In genomic region chr9:61311604-61312003, GRCm38 (mm10) we compare ENCODE assay signal across 19 mouse cellular contexts.
DNase-seq lines count a peak whose midpoint lies in the region; ATAC-seq and TF ChIP-seq lines count a peak whose summit lies in the region.
"Had no signal": no experiment of that assay in that cellular context is flagged by ENCODE, and none has a peak within 500 bp of the region (broad histone marks: within the 10 kb centered on the region; RNA-seq: fewer than 3 reads in every experiment).

No protein-coding gene starts in this region.

- H3K9ac ChIP-seq in kidney, embryonic 15.5 days: no peak overlapping the region
- peak overlapping the region; percentile 15; the same call in 1 of the 2 replicates for H3K9ac ChIP-seq in embryonic facial prominence, embryonic 12.5 days
- H3K9ac ChIP-seq in limb, embryonic 14.5 days (ENCODE audit: low read depth, low read length, severe bottlenecking): 0 out of 2 replicates have a peak overlapping the region, but pooled peaks have one; percentile 18
- H3K9ac ChIP-seq: embryonic facial prominence, embryonic 15.5 days; heart, embryonic 12.5 days; liver, embryonic 14.5 days had no signal

- no peak for ATAC-seq in kidney, embryonic 15.5 days (replicated peaks; ENCODE audit: low FRiP score)
- ATAC-seq in embryonic facial prominence, embryonic 12.5 days (ENCODE audit: insufficient number of reproducible peaks, insufficient read depth, low FRiP score, low TSS enrichment): no peak
- no peak for ATAC-seq in limb, embryonic 14.5 days (ENCODE audit: low FRiP score, low read depth)
- no peak for ATAC-seq in activated CD4-positive, CD25-positive, alpha-beta regulatory T cell, adult 4 months
- ATAC-seq: forebrain, embryonic 16.5 days had no signal

- H3K27ac ChIP-seq in kidney, embryonic 15.5 days: no peak overlapping the region
- H3K27ac ChIP-seq in embryonic facial prominence, embryonic 12.5 days: no peak overlapping the region
- H3K27ac ChIP-seq in limb, embryonic 14.5 days (replicated peaks; ENCODE audit: low read depth, low read length): no peak overlapping the region
- H3K27ac ChIP-seq: embryonic facial prominence, embryonic 15.5 days; liver, embryonic 14.5 days had no signal

- no peaks in the 10 kb centered on the region for H3K9me3 ChIP-seq in kidney, embryonic 15.5 days (replicated peaks)
- no peaks in the 10 kb centered on the region for H3K9me3 ChIP-seq in embryonic facial prominence, embryonic 12.5 days
- H3K9me3 ChIP-seq in limb, embryonic 14.5 days (ENCODE audit: control insufficient read depth, low read length): no peaks in the 10 kb centered on the region
- H3K9me3 ChIP-seq: embryonic facial prominence, embryonic 15.5 days; heart, embryonic 12.5 days had no signal

- H3K4me1 ChIP-seq in kidney, embryonic 15.5 days: peaks cover 76% of the 10 kb centered on the region
- peaks cover 30% of the 10 kb centered on the region for H3K4me1 ChIP-seq in embryonic facial prominence, embryonic 12.5 days
- peaks cover 50% of the 10 kb centered on the region for H3K4me1 ChIP-seq in limb, embryonic 14.5 days (ENCODE audit: control insufficient read depth, insufficient read depth, low read length)

- 31% methylated on average over 5 of the region's 5 CpGs for WGBS in kidney, embryonic 15.5 days
- WGBS in embryonic facial prominence, embryonic 12.5 days: 17% methylated on average over 5 of the region's 5 CpGs
- WGBS in limb, embryonic 14.5 days: 12% methylated on average over 5 of the region's 5 CpGs

- H3K4me3 ChIP-seq in kidney, embryonic 15.5 days (replicated peaks): no peak overlapping the region
- H3K4me3 ChIP-seq in embryonic facial prominence, embryonic 12.5 days: no peak overlapping the region
- no peak overlapping the region for H3K4me3 ChIP-seq in limb, embryonic 14.5 days (replicated peaks; ENCODE audit: low read length)
- H3K4me3 ChIP-seq: embryonic facial prominence, embryonic 15.5 days; heart, embryonic 12.5 days had no signal

- TF ChIP-seq POLR2A in limb, embryonic 14.5 days (IDR thresholded peaks at IDR 0.05; ENCODE audit: borderline replicate concordance, extremely low read depth, insufficient read depth, insufficient read length): no peak

- H3K36me3 ChIP-seq in kidney, embryonic 15.5 days: no peaks in the 10 kb centered on the region
- no peaks in the 10 kb centered on the region for H3K36me3 ChIP-seq in embryonic facial prominence, embryonic 12.5 days
- H3K36me3 ChIP-seq in limb, embryonic 14.5 days (ENCODE audit: control insufficient read depth, insufficient read depth, low read length): no peaks in the 10 kb centered on the region
- H3K36me3 ChIP-seq: embryonic facial prominence, embryonic 15.5 days; heart, embryonic 12.5 days had no signal

- peaks cover 35% of the 10 kb centered on the region for H3K27me3 ChIP-seq in kidney, embryonic 15.5 days
- H3K27me3 ChIP-seq in embryonic facial prominence, embryonic 12.5 days: 0 out of 2 replicates have a peak, but pooled peaks cover 7% of the 10 kb centered on the region
- no peaks in the 10 kb centered on the region; the same call in 1 of the 2 replicates for H3K27me3 ChIP-seq in limb, embryonic 14.5 days (ENCODE audit: control insufficient read depth, insufficient read depth, low read length)

- DNase-seq in kidney, adult 9 months: peak; percentile 54
- peak; percentile 54 for DNase-seq in embryo, embryonic 10.5 days (ENCODE audit: low spot score)
- peak; percentile 32 for DNase-seq in limb, embryonic 14.5 days (ENCODE audit: low spot score)
- DNase-seq in spleen, adult 18-20 months: no peak
- DNase-seq in gastrocnemius, postnatal 14 days: no peak
- DNase-seq: cerebellum, adult 18-20 months; gastrocnemius, postnatal 25 days; heart, postnatal 4 days; kidney, adult 18-20 months; lung, postnatal 14 days; right cerebral cortex, postnatal 25 days; thymus, adult 18-20 months had no signal

- intact Hi-C loops in gastrocnemius, postnatal 14 days (cut with DNase I; ENCODE audit: low total_unique reads): no loop called here

- no peak overlapping the region for H3K4me2 ChIP-seq in kidney, embryonic 15.5 days
- no peak overlapping the region for H3K4me2 ChIP-seq in embryonic facial prominence, embryonic 12.5 days (replicated peaks)
- no peak overlapping the region for H3K4me2 ChIP-seq in limb, embryonic 14.5 days (replicated peaks; ENCODE audit: low read depth, low read length, severe bottlenecking)
- H3K4me2 ChIP-seq: embryonic facial prominence, embryonic 15.5 days; heart, embryonic 12.5 days had no signal

Comparison
In these comparisons a context has a peak if more than half of its experiments do, and no peak if none do; other contexts are left out.
1. DNase-seq: peak in kidney, adult 9 months (single experiment), embryo, embryonic 10.5 days (single experiment) and limb, embryonic 14.5 days (single experiment); none in spleen, adult 18-20 months (0 of 2) and gastrocnemius, postnatal 14 days (single experiment).